Mouse (Mus musculus) T-helper 1 cell (primary cell): ENCODE results near the gene Irf2bpl.

Experiments
- in situ Hi-C: fragments of 300-600 bp; cut with MboI, MseI; formaldehyde crosslinking; loops from one replicate; pipeline ENCODE4 v1.15.1; 2025; ENCODE audit warnings: high pct_unique_total_duplicates

Gene Irf2bpl

DNA sequence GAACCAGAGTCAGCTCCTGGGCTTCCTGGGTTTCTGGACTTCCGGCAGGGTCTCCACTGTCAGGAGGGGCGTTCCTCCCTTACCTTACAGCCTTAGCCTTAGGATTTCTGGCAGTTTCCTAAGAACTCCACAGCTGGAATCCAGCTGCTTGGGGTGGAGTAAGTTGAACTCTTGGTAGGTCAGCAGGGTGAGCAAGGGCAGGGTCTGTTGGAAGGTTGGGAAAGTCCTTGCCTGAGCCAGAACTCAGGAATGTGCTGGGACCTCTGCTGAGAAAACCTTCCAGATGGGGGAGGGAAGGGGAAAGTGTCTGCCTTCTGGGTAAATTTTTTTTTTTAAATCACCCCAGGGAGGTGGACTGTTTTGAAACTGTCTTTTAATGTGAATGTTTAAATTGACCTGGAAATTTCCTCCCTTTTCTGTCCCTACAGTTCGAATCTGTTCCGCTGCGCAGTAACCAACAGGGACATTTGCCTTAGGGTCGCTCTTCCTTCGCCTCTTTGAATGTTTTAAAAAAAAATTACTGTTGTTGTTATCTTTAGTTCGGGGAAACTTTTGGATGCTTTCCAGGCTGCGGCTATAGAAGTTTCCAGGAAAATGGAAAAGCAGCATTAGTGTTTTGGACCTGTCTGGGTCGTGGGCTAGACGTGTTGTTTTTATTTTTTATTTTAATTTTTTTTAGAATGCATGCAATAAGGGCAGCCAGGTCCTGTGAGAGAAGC lies 15.0 kb upstream of the Irf2bpl start:
- in situ Hi-C loops = no loop called here

DNA sequence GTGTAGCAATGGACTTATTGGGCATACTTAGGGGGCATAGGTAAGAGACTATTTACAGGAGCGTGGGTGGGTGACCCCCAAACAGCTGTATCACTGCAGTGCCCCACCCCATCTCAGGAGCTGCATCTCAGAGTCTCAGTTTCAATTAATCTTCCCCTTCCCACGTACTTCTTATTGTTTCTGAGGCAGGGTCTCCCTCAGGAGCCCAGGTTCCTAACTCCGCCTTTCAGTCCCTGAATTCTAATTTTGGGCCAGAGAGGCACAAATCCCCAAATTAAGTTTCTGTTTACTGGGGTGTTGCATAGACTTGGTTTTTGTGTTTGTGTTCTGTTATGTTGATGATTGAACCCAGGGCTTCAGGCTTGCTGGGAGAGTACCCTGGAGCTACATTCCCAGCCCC lies 13.8 kb upstream of the Irf2bpl start:
- in situ Hi-C loops = no loop called here

GRCm38 (mm10) chr12:86897769-86898273 lies 13.2 kb upstream of the Irf2bpl start:
- in situ Hi-C loops = no loop called here

DNA sequence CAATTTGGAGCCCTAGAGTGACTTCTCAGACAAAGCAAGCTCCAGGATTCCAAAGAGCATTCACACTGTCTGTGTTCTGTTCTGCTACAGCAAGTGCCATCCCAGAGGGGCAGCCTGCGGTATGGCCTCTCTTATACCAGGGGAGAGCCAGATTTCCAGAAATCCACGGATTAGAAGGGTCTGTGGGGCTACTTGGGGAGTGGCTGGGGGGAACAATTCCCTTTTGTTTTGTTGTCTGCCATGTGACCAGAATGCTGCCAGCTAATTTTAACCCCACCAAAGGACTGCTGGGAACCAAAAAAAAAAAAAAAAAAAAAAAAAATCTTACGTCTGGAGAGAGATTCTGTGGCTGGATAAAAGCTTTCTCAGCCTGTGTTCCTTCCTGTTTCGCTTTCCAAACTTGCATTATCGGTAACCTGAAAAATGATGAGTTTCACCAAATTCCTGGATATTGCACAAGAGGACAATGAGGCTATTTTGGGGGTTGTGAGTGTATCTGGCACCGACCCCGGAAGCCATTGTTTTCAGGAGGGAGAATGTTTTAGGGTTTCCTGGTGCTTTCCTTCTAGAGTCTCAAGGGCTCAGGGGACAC lies 12.4 kb upstream of the Irf2bpl start:
- in situ Hi-C loops = no loop called here

DNA sequence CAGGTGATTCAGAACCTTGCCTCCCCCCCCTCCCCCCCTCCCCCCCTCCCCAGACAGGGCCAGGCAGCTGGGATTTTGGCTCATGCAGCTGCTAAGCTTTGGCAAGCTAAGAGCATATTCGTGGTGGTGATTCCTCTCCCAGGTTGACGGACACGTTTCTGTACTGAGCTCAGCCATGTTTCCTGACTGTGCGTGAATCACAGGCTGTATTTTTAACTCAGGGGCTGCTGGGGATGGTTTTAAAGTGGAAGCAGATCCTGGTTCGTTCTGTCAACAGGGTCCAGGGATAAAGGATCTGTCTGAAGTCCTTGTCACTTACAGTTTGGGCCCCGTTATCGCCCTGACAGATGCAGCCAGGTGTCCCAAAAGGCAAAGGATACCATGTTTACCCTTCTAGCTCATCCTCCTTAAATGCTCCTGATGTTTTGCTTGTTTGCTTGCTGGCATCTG lies 11.9 kb upstream of the Irf2bpl start:
- in situ Hi-C loops = no loop called here

- in situ Hi-C loops = no loop called here
These were observed 11.3 kb upstream of the Irf2bpl start for GRCm38 (mm10) chr12:86895703-86896409.

GRCm38 (mm10) chr12:86894841-86895428 lies 10.3 kb upstream of the Irf2bpl start:
- in situ Hi-C loops = no loop called here

- in situ Hi-C loops = no loop called here
These were observed 9.7 kb upstream of the Irf2bpl start for GRCm38 (mm10) chr12:86894184-86894839.

DNA sequence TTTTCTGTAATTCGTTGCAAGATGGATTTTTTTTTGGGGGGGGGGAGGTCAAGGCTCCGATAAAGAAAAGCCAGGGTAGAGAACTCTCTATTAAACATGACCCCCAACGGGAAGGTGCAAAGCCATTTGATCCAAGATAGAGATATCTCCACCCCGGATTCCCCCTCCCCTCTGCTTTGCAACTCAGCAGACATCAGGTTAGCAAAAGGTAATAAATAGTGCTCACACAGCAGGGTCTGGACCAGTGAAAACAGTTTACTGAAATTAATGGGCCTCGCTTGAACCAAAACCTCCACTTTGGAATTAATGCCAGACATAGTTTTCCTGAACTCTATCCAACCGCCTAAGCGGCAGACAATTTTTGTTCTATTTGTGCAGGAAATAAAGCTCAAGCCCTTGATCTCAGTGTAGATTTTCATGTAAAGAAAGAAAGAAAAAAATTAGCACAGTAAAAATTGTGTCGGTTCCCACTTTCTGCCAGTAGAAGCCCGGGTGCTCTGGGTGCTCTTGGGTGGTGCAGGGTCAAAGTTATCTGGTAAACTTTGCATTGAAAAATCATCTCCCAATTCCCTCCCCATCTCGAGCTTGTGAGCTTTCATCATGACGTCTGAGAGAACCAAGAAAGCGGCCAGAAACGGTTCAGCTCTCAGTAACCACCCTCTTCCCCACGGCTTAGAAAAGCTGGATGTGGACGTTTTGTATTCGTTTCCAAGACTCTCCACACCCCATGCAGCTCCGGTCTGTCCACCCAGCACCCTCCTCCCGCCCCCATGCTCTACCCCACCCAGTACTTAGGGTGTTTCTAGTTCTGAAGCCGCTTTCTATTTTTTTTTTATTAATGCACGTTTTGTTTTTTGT lies 9.0 kb upstream of the Irf2bpl start:
- in situ Hi-C loops = no loop called here

- in situ Hi-C loops = no loop called here
These were observed 8.2 kb upstream of the Irf2bpl start for GRCm38 (mm10) chr12:86892711-86893311.

- in situ Hi-C loops = no loop called here
These were observed 7.4 kb upstream of the Irf2bpl start for GRCm38 (mm10) chr12:86891786-86892702.

DNA sequence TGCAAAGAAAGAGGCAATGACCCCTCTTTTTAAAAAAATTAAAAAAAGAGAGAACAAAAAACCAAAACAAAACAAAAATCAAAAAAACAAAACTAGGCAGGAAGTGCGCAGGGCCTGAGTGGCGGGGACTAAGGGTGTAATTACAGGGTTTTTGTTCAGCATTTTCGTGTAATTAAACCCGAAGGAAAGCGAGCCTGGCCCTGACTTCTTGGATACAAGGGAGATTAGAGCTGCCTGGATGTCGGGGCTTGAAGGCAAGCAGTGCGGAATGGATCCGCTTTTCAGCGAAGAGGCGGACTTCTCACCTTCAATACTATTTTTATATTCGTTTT lies 6.8 kb upstream of the Irf2bpl start:
- in situ Hi-C loops = no loop called here

DNA sequence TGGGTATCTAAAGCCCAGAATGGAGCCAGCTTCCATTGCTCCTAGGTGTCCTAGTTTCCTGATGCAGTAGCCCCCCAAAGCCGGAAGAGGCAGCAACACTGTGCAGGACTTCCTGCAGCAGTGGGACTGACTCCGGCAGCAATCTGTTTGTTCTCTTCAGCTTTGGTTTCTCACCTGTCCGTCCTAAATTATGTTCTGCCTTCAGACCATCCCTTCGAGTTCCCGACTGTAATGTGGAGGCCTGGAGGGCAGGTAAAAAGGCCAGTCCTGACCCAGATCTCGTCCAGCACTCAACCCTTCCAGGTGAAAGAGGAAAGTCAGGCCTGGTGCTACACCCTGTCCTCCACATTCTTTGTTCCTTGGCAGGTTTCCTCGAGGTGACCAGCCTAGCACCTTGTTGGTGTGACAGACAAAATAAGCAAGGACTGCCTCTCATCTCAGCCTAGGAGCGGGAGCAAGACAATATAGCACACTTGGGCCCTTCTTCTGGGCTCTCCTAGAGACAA lies 6.3 kb upstream of the Irf2bpl start:
- in situ Hi-C loops = no loop called here

DNA sequence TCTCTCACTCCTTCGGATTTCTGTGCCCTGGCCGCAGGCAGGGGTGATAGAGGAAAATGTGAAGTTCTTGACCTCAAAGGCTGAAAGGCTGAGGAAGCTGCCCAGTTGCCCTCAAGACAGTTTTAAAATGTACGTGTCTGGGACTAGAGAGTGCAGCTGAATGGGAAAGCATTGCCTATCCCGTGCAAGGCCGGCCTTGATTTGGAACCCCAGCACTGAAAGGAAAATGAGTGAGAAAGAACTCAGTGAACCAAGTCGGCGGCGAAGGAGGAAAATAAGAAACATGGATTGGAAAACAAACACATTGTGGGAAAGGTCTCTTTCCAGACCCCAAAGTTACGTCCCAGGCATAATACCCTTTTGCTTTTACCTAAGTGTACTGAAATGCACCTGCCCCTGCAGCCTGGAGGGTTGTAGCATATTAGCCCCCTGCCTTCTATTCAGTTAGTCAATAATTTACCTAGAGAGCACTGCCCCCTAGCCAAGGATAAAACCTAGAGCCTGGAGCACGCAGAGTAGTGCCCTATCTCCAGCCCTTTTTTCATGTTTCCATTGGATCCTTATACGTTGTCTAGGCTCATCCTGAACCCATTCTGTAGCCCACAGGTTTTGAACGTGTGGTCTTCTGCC lies 5.6 kb upstream of the Irf2bpl start:
- in situ Hi-C loops = no loop called here

DNA sequence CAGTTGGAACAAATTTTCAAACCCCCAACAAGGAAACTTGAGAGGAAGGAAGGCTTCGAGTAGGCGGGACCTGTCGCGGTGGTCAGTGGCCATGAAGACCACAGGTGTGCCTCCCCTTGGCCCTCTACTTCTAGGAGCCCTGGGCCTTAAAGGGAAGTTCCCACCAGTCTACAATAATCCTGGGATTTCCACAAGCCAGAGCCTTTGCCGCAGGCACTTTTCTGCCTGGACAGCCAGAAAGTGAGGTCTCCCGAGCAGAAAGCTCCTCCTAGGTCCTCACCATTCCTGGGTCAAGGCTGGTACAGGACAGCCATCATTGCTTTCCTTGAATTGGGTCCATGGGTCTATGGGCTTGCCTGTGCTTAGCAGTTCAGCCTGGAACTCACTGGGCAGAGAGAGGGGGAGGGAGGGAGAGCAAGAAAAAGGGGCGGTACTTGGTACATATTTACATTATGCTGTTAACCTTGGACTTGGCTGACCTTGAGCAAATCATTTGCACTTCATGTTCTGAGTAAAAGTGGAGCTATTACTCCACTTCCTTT lies 4.6 kb upstream of the Irf2bpl start:
- in situ Hi-C loops = no loop called here

- in situ Hi-C loops = no loop called here
These were observed 3.8 kb upstream of the Irf2bpl start for GRCm38 (mm10) chr12:86888130-86889069.

- in situ Hi-C loops = no loop called here
These were observed 3.0 kb upstream of the Irf2bpl start for GRCm38 (mm10) chr12:86887381-86888129.
